Comparison of ENCODE assay signal across 8 mouse cellular contexts in genomic region chr9:21723377-21724146, GRCm38 (mm10). TPM values are rescaled to one million over a fixed set of nuclear protein-coding genes. Genes with fewer than 3 reads are reported as not detected.
A peak's percentile ranks its signal among the peaks of the same experiment; 100 is the strongest.
DNase-seq lines count a peak whose midpoint lies in the region; ATAC-seq and TF ChIP-seq lines count a peak whose summit lies in the region.

Ldlr (plus strand) TSS chr9:21723483.

- WGBS in forebrain, embryonic 16.5 days: under 1% methylated on average over 47 of the region's 47 CpGs
- under 1% methylated on average over 47 of the region's 47 CpGs for whole genome bisulfite sequencing in lung, embryonic 14.5 days
- under 1% methylated on average over 47 of the region's 47 CpGs for WGBS in olfactory bulb, adult 2 months

- peak; percentile 84 for ATAC-seq in forebrain, embryonic 16.5 days
- peak; percentile 91 for ATAC-seq in lung, embryonic 14.5 days (ENCODE audit: insufficient read depth)

- peaks cover 5 to 28% of the 10 kb centered on the region in 2 experiments; a peak in 3 of 4 replicates for H3K4me1 ChIP-seq in ES-E14 (ENCODE audit: control insufficient read depth in 2 of 2, insufficient read depth in 2 of 2, low read length in 2 of 2, poor library complexity in 1 of 2)
- peaks cover 25% of the 10 kb centered on the region for H3K4me1 ChIP-seq in forebrain, embryonic 16.5 days (replicated peaks; ENCODE audit: control insufficient read depth, insufficient read depth, low read length)
- peaks cover 14% of the 10 kb centered on the region; the same call in 1 of the 2 replicates for H3K4me1 ChIP-seq in lung, embryonic 14.5 days (ENCODE audit: insufficient read depth)
- peaks cover 13% of the 10 kb centered on the region for H3K4me1 ChIP-seq in olfactory bulb, adult 2 months (ENCODE audit: control insufficient read depth, insufficient read depth, low read length)

- intact Hi-C loops in heart, postnatal 36 days (cut with DNase I): no loop called here

- peak within 1 kb of the TSS; percentile 91 for H3K27ac ChIP-seq in ES-E14 (ENCODE audit: insufficient read depth, low read depth, low read length, poor library complexity, severe bottlenecking)
- H3K27ac ChIP-seq in forebrain, embryonic 16.5 days (ENCODE audit: low read length): peak within 1 kb of the TSS; percentile 92
- peak within 1 kb of the TSS; percentile 91 for H3K27ac ChIP-seq in layer of hippocampus, adult 2 months
- peak within 1 kb of the TSS; percentile 97 for H3K27ac ChIP-seq in lung, embryonic 14.5 days (ENCODE audit: low read depth)
- peak within 1 kb of the TSS; percentile 76 for H3K27ac ChIP-seq in olfactory bulb, adult 2 months (ENCODE audit: insufficient read depth, low read depth, low read length)

- in situ Hi-C loops in ES-E14 (cut with MboI; ENCODE audit: low sequenced_read_pairs in 2 of 2, unreplicated experiment in 2 of 2): no loop called here

- TF ChIP-seq POLR2A in olfactory bulb, adult 2 months (IDR thresholded peaks at IDR 0.05; ENCODE audit: insufficient read depth, low read depth, low read length): no peak

- H3K4me2 ChIP-seq in forebrain, embryonic 16.5 days (ENCODE audit: low read length): peak within 1 kb of the TSS; percentile 78
- H3K4me2 ChIP-seq in lung, embryonic 14.5 days: peak within 1 kb of the TSS; percentile 73

- H3K4me3 ChIP-seq in ES-E14 (ENCODE audit: insufficient read depth in 1 of 2, low read depth in 1 of 2, low read length in 2 of 2, poor library complexity in 1 of 2, severe bottlenecking in 1 of 2): peak within 1 kb of the TSS; percentile 80 to 95
- peak within 1 kb of the TSS; percentile 70 for H3K4me3 ChIP-seq in forebrain, embryonic 16.5 days (replicated peaks; ENCODE audit: low read length)
- peak within 1 kb of the TSS; percentile 95 for H3K4me3 ChIP-seq in layer of hippocampus, adult 2 months
- H3K4me3 ChIP-seq in lung, embryonic 14.5 days (ENCODE audit: low read depth, low read length): peak within 1 kb of the TSS; percentile 78
- peak within 1 kb of the TSS; percentile 85 for H3K4me3 ChIP-seq in olfactory bulb, adult 2 months (ENCODE audit: insufficient read depth, low read depth, low read length)

- TF ChIP-seq CTCF in layer of hippocampus, adult 2 months (conservative IDR thresholded peaks at IDR 0.05): no peak
- TF ChIP-seq CTCF in lung, embryonic 14.5 days (IDR thresholded peaks at IDR 0.05; ENCODE audit: low read depth): no peak
- TF ChIP-seq CTCF in olfactory bulb, adult 2 months (IDR thresholded peaks at IDR 0.05; ENCODE audit: insufficient read depth, low read depth, low read length): no peak

- no peaks in the 10 kb centered on the region for H3K9me3 ChIP-seq in ES-E14 (ENCODE audit: control insufficient read depth, insufficient read depth, low read depth, low read length)
- H3K9me3 ChIP-seq in forebrain, embryonic 16.5 days (ENCODE audit: control insufficient read depth, low read length): no peaks in the 10 kb centered on the region
- no peaks in the 10 kb centered on the region for H3K9me3 ChIP-seq in lung, embryonic 14.5 days (ENCODE audit: low read depth, low read length)

- peak within 1 kb of the TSS; percentile 86 for H3K9ac ChIP-seq in ES-E14 (ENCODE audit: insufficient read depth, low read depth, low read length, poor library complexity, severe bottlenecking)
- peak within 1 kb of the TSS; percentile 63 for H3K9ac ChIP-seq in forebrain, embryonic 16.5 days (replicated peaks; ENCODE audit: low read depth, low read length)
- H3K9ac ChIP-seq in lung, embryonic 14.5 days: peak within 1 kb of the TSS; percentile 69

- peak; percentile 97 for DNase-seq in ES-E14 (ENCODE audit: low read depth, low spot score)
- peak; percentile 83 for DNase-seq in cerebellum, adult 11-12 months
- peak; percentile 76 to 77 for DNase-seq in heart, postnatal 36 days
- peak; percentile 69 to 75 for DNase-seq in layer of hippocampus, adult 2 months (ENCODE audit: low spot score in 2 of 2)
- peak; percentile 98 for DNase-seq in lung, embryonic 14.5 days
- DNase-seq in thymus, postnatal 0 days (ENCODE audit: low spot score): peak; percentile 75

- H3K27me3 ChIP-seq in forebrain, embryonic 16.5 days (replicated peaks; ENCODE audit: control insufficient read depth, insufficient read depth, low read length): no peaks in the 10 kb centered on the region
- H3K27me3 ChIP-seq in lung, embryonic 14.5 days (ENCODE audit: insufficient read depth, low read length): no peaks in the 10 kb centered on the region

- H3K36me3 ChIP-seq in ES-E14 (ENCODE audit: control insufficient read depth, insufficient read depth, low read length, poor library complexity, severe bottlenecking): peaks cover 27% of the 10 kb centered on the region; the same call in 1 of the 2 replicates
- no peaks in the 10 kb centered on the region for H3K36me3 ChIP-seq in forebrain, embryonic 16.5 days (ENCODE audit: control insufficient read depth, insufficient read depth)
- H3K36me3 ChIP-seq in lung, embryonic 14.5 days (ENCODE audit: insufficient read depth): peaks cover 22% of the 10 kb centered on the region; the same call in 1 of the 2 replicates

TF ChIP-seq in ES-E14, 5 proteins besides CTCF, POLR2A, EP300 and RAD21:
- TF ChIP-seq HCFC1 (IDR thresholded peaks at IDR 0.05; ENCODE audit: borderline replicate concordance, insufficient read depth, low read length): peak; percentile 51; the same call in 1 of the 2 replicates
- TF ChIP-seq CHD2 (IDR thresholded peaks at IDR 0.05; ENCODE audit: low read depth, low read length): 0 out of 2 replicates have a peak, but pooled peaks have one; percentile 16
- no peak for TF ChIP-seq ZNF384 (IDR thresholded peaks at IDR 0.05; ENCODE audit: low read depth, low read length)
TF ChIP-seq in ES-E14: peak in this region for 2.

RNA-seq across cellular contexts. Expression of gene Ldlr, which starts in this region (rescaled TPM):
- total RNA-seq in ES-E14 (2012; rRNA removed): 95.7 and 184 TPM in 2 replicates
- polyA plus RNA-seq in forebrain, embryonic 16.5 days (2015; fragmentation: Nextera tagmentation; extraction: Ambion mirVana): 16.1 and 18.8 TPM in 2 replicates
- total RNA-seq in heart, postnatal 36 days (2021): 1 to 10 TPM; 2.2 to 3.4 TPM
- 10 to 100 TPM; 12.0 to 16.2 TPM for total RNA-seq in layer of hippocampus, adult 2 months (2021)
- polyA plus RNA-seq in lung, embryonic 14.5 days (2014; fragmentation: Nextera tagmentation; extraction: Ambion mirVana): 24.2 and 24.4 TPM in 2 replicates
- polyA plus RNA-seq in olfactory bulb, adult 2 months (2012; ENCODE audit: insufficient read depth, insufficient read length, low replicate concordance, missing spikeins): not detected in 2 replicates
- 16.9 and 21.8 TPM in 2 replicates for polyA plus RNA-seq in thymus, postnatal 0 days (2015; fragmentation: Nextera tagmentation; extraction: Ambion mirVana)

Comparison
In these comparisons a context has a peak if more than half of its experiments do, and no peak if none do; other contexts are left out.
1. Peak in every context shown above with its lines: DNase-seq, ATAC-seq, H3K4me3 ChIP-seq and H3K27ac ChIP-seq.
2. RNA of gene Ldlr (polyA plus RNA-seq): 24.2 to 24.4 TPM in lung, embryonic 14.5 days, 16.9 to 21.8 TPM in thymus, postnatal 0 days and 16.1 to 18.8 TPM in forebrain, embryonic 16.5 days; not detected in olfactory bulb, adult 2 months; every median in the first group is over 10 times any median in the second.